Mouse (Mus musculus) gastrocnemius, adult 2 months (tissue): ENCODE data around the gene Bcl2l10. TPM values are rescaled to one million over a fixed set of nuclear protein-coding genes. Genes with fewer than 3 reads are reported as not detected.
A peak's percentile ranks its signal among the peaks of the same experiment; 100 is the strongest.

Experiments used
- DNase-seq: peaks from one replicate; pipeline ENCODE4 v3.0.0; 2022
- H3K27ac ChIP-seq: fragments of 200-600 bp; 2 replicates; pipeline ENCODE4 v1.8.1; 2022; ENCODE audit warnings: mild to moderate bottlenecking
- H3K4me3 ChIP-seq: fragments of 200-600 bp; 2 replicates; pipeline ENCODE4 v1.8.1; 2022; ENCODE audit warnings: mild to moderate bottlenecking, moderate library complexity
- CTCF ChIP-seq: fragments of 200-600 bp; IDR thresholded peaks from 2 replicates; pipeline ENCODE4 v1.8.1; 2022; ENCODE audit warnings: antibody characterized with exemption, mild to moderate bottlenecking, moderate library complexity
- intact Hi-C: fragments of 180-260 bp; cut with DNase I; formaldehyde crosslinking; loops from one replicate; pipeline ENCODE4 v1.15.1; 2025
- total RNA-seq, 2 experiments: library from RNA; stranded (reverse); gene quantifications; 2 replicates each; pipeline ENCODE4 v1.2.3; 2021

Gene Bcl2l10
- total RNA-seq, 2 experiments from 2014 or later, result not detected

DNA sequence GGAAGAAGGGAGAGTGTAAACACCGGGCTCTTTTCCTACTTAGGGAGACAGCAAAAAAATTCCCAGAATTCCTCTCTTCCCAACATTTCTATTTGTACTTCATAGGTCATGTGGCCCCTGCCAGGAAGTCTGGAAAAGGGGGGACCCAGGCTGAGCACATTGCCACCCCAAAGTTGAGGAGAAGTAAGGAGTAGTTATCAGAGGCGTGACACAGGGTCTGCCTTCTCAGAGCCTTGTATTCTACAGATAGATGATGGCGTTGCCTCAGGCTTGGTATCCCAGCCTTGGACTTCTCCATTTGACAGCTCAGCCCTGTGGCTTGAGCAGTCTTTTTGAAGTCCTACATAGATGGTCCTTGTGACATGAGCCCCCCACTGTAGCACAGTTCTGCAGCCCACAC is 32.3 kb upstream of the Bcl2l10 start:
- intact Hi-C loops, result no loop called here
- Histone ChIP-seq H3K4me3 (peak overlapping the region; percentile 89; the same call in 1 of the 2 replicates), H3K27ac (no peak overlapping the region)
- DNase-seq, result no peak
- TF ChIP-seq CTCF, result no peak

DNA sequence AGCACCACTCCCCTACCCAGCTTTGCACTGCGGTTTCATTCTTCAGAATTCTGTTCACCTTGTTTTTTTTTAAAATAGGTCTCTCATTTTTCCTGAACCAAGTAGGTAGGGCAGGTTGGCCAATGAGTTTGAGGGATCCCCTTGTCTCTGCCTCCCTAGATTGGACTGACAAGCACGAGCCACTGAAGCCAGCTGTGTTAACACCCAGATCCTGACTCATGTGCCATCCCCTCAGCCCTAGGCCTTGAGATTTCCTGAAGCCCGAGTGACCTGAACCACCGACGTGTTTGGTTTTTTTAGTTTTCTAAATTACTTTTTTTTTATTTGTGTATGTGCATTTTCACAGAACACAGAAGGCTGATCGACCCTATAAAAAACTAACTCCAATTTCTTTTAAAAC is 30.8 kb upstream of the Bcl2l10 start:
- no peak overlapping the region for H3K4me3 ChIP-seq
- TF ChIP-seq CTCF, result no peak
- H3K27ac ChIP-seq, result no peak overlapping the region
- intact Hi-C loops, result no loop called here
- no peak for DNase-seq

- TF ChIP-seq CTCF, result no peak
- intact Hi-C loops, result no loop called here
- DNase-seq, result no peak
- Histone ChIP-seq H3K4me3 (no peak overlapping the region), H3K27ac (no peak overlapping the region)
These were observed 29.4 kb upstream of the Bcl2l10 start for GRCm38 (mm10) chr9:75318196-75318595.

GRCm38 (mm10) chr9:75319365-75319764 is 28.2 kb upstream of the Bcl2l10 start:
- no peak for DNase-seq
- intact Hi-C loops, result no loop called here
- peak; percentile 5; the same call in 1 of the 2 replicates for TF ChIP-seq CTCF
- Histone ChIP-seq H3K27ac (peak overlapping the region; percentile 71), H3K4me3 (no peak overlapping the region)

GRCm38 (mm10) chr9:75322099-75322885 is 25.3 kb upstream of the Bcl2l10 start:
- Histone ChIP-seq H3K4me3 (no peak overlapping the region), H3K27ac (no peak overlapping the region)
- no peak for DNase-seq
- no peak for TF ChIP-seq CTCF
- intact Hi-C loops, result no loop called here

DNA sequence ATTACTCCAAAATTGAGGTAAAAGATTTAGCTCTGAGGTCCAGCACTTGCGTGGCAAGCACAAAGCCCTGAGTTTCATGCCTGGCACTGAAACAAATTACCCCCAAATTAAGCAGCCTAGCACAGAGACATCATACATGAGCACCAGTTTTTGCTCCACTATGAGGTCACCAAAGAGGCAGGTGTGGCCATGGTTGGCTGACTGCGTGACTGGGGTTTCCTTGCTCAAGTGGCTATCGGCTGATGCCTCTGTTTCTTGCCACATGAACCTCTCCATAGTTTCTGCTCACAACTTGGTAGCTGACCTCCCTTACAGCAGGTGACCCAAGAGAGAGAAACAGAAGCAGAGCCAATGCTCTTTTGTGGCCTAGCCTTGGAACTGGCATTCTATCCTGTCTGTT is 19.5 kb upstream of the Bcl2l10 start:
- Histone ChIP-seq H3K27ac (no peak overlapping the region), H3K4me3 (no peak overlapping the region)
- no peak for TF ChIP-seq CTCF
- no peak for DNase-seq
- intact Hi-C loops, result no loop called here

- H3K27ac ChIP-seq, result no peak overlapping the region
- DNase-seq, result no peak
- intact Hi-C loops, result no loop called here
- TF ChIP-seq CTCF, result no peak
- no peak overlapping the region for H3K4me3 ChIP-seq
These were observed 16.7 kb upstream of the Bcl2l10 start for GRCm38 (mm10) chr9:75330821-75331220.

- Histone ChIP-seq H3K27ac (no peak overlapping the region), H3K4me3 (no peak overlapping the region)
- DNase-seq, result no peak
- TF ChIP-seq CTCF, result no peak
- intact Hi-C loops, result no loop called here
These were observed 13.1 kb upstream of the Bcl2l10 start for GRCm38 (mm10) chr9:75334440-75334839.

- H3K4me3 ChIP-seq, result no peak overlapping the region
- intact Hi-C loops, result no loop called here
- no peak for TF ChIP-seq CTCF
- DNase-seq, result no peak
- H3K27ac ChIP-seq, result no peak overlapping the region
These were observed 9.5 kb upstream of the Bcl2l10 start for GRCm38 (mm10) chr9:75338016-75338415.

DNA sequence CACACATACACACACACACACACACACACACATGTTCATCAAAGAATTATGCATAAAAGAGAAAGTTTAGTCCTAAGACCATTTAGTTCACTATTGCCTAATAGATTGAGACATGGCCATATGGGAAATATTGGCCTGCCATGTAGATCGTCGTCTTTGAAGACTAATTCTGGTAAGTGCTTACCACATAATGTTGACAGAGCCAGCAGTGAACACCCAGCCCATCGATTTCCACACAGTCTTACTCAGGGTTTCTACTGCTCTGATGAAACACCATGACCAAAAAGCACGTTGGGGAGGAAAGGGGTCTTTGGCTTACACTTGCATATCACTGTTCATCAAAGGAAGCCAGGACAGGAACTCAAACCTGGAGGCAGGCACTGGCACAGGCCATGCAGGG is 5.1 kb upstream of the Bcl2l10 start:
- TF ChIP-seq CTCF, result no peak
- intact Hi-C loops, result no loop called here
- no peak overlapping the region for H3K27ac ChIP-seq
- DNase-seq, result no peak
- H3K4me3 ChIP-seq, result no peak overlapping the region

DNA sequence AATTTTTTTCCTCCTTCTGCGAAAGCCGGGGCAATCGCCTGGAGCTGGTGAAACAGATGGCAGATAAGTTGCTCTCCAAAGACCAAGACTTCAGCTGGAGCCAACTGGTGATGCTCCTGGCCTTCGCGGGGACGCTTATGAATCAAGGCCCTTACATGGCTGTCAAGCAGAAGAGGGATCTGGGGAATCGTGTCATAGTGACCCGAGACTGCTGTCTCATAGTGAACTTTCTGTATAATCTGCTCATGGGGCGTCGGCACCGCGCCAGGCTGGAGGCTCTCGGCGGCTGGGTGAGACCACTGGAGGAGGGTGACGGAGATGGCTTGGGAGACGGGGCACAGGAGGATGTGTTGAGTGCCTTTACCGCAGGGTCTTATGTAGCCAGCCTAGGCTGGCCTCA is 508 bp downstream of the Bcl2l10 start:
- DNase-seq, result no peak
- intact Hi-C loops, result no loop called here
- Histone ChIP-seq H3K27ac (no peak overlapping the region), H3K4me3 (no peak overlapping the region)
- TF ChIP-seq CTCF, result no peak

- no peak overlapping the region for H3K27ac ChIP-seq
- no peak overlapping the region for H3K4me3 ChIP-seq
- intact Hi-C loops, result no loop called here
- no peak for DNase-seq
- no peak for TF ChIP-seq CTCF
These were observed 1.1 kb downstream of the Bcl2l10 start for GRCm38 (mm10) chr9:75348641-75349040.

GRCm38 (mm10) chr9:75353094-75353493 is 5.5 kb downstream of the Bcl2l10 start:
- Histone ChIP-seq H3K4me3 (no peak overlapping the region), H3K27ac (no peak overlapping the region)
- no peak for TF ChIP-seq CTCF
- no peak for DNase-seq
- intact Hi-C loops, result no loop called here

- Histone ChIP-seq H3K4me3 (no peak overlapping the region), H3K27ac (no peak overlapping the region)
- no peak for TF ChIP-seq CTCF
- intact Hi-C loops, result no loop called here
- no peak for DNase-seq
These were observed 8.2 kb downstream of the Bcl2l10 start for GRCm38 (mm10) chr9:75355783-75356182.
